ENCODE assay signal across 31 mouse cellular contexts in genomic region chr14:20743614-20744013, GRCm38 (mm10). TPM values are rescaled to one million over a fixed set of nuclear protein-coding genes. Genes with fewer than 3 reads are reported as not detected.
DNase-seq lines count a peak whose midpoint lies in the region; ATAC-seq and TF ChIP-seq lines count a peak whose summit lies in the region.
"Had no signal": no experiment of that assay in that cellular context is flagged by ENCODE, and none has a peak within 500 bp of the region (broad histone marks: within the 10 kb centered on the region; RNA-seq: fewer than 3 reads in every experiment).

No protein-coding gene starts in this region.

- H3K4me3 ChIP-seq in intestine, postnatal 0 days (ENCODE audit: low read depth, low read length): no peak overlapping the region
- H3K4me3 ChIP-seq in intestine, embryonic 16.5 days (ENCODE audit: low read length): no peak overlapping the region
- H3K4me3 ChIP-seq in lung, adult 2 months (replicated peaks; ENCODE audit: extremely low read depth, low read depth, low read length): no peak overlapping the region
- H3K4me3 ChIP-seq: embryonic facial prominence, embryonic 10.5 days; embryonic facial prominence, embryonic 15.5 days; forebrain, embryonic 12.5 days; heart, embryonic 13.5 days; hindbrain, embryonic 13.5 days; limb, embryonic 10.5 days; limb, embryonic 15.5 days; megakaryocyte, embryonic 14.5 days; midbrain, embryonic 12.5 days; myocyte; neural tube, embryonic 12.5 days had no signal

- ATAC-seq in intestine, postnatal 0 days: no peak
- ATAC-seq in intestine, embryonic 16.5 days: no peak
- ATAC-seq: forebrain, postnatal 0 days; Patski had no signal

- peaks cover 65% of the 10 kb centered on the region for H3K36me3 ChIP-seq in intestine, postnatal 0 days (ENCODE audit: control insufficient read depth, insufficient read depth)
- peaks cover 7% of the 10 kb centered on the region; the same call in 1 of the 2 replicates for H3K36me3 ChIP-seq in intestine, embryonic 16.5 days (ENCODE audit: control insufficient read depth, insufficient read depth, low read length)

- peak; percentile 36 for TF ChIP-seq CTCF in intestine, postnatal 0 days (IDR thresholded peaks at IDR 0.05; ENCODE audit: low read depth)
- no peak; the same call in 1 of the 2 replicates for TF ChIP-seq CTCF in lung, adult 2 months (IDR thresholded peaks at IDR 0.05; ENCODE audit: insufficient read depth, low read length)

- 65% methylated on average over 3 of the region's 3 CpGs for WGBS in intestine, postnatal 0 days
- 69% methylated on average over 3 of the region's 3 CpGs for WGBS in intestine, embryonic 16.5 days
- 41% methylated on average over 3 of the region's 3 CpGs for WGBS in lung, adult 2 months

- no peak for TF ChIP-seq POLR2A in lung, adult 2 months (IDR thresholded peaks at IDR 0.05; ENCODE audit: borderline replicate concordance, extremely low read depth, low read depth, low read length)

- H3K9me3 ChIP-seq in intestine, postnatal 0 days (ENCODE audit: control insufficient read depth): no peaks in the 10 kb centered on the region
- no peaks in the 10 kb centered on the region for H3K9me3 ChIP-seq in intestine, embryonic 16.5 days (ENCODE audit: control insufficient read depth, low read length)
- H3K9me3 ChIP-seq: embryonic facial prominence, embryonic 10.5 days; embryonic facial prominence, embryonic 15.5 days; forebrain, embryonic 12.5 days; heart, embryonic 13.5 days; hindbrain, embryonic 13.5 days; limb, embryonic 10.5 days; limb, embryonic 15.5 days; megakaryocyte, embryonic 14.5 days; midbrain, embryonic 12.5 days; neural tube, embryonic 12.5 days had no signal

- no peak overlapping the region for H3K27ac ChIP-seq in intestine, postnatal 0 days (ENCODE audit: low read depth, low read length)
- no peak overlapping the region for H3K27ac ChIP-seq in intestine, embryonic 16.5 days (ENCODE audit: low read length)
- H3K27ac ChIP-seq: embryonic facial prominence, embryonic 10.5 days; embryonic facial prominence, embryonic 15.5 days; forebrain, embryonic 12.5 days; heart, embryonic 13.5 days; hindbrain, embryonic 13.5 days; limb, embryonic 10.5 days; limb, embryonic 15.5 days; midbrain, embryonic 12.5 days; neural tube, embryonic 12.5 days had no signal

- intact Hi-C loops in gastrocnemius, postnatal 36 days (cut with DNase I): no loop called here

- no peak overlapping the region for H3K4me2 ChIP-seq in intestine, postnatal 0 days (replicated peaks; ENCODE audit: low read depth)
- H3K4me2 ChIP-seq in intestine, embryonic 16.5 days (ENCODE audit: low read depth, low read length): no peak overlapping the region
- H3K4me2 ChIP-seq: embryonic facial prominence, embryonic 15.5 days; forebrain, embryonic 12.5 days; heart, embryonic 13.5 days; hindbrain, embryonic 13.5 days; limb, embryonic 15.5 days; midbrain, embryonic 12.5 days; neural tube, embryonic 12.5 days had no signal

- peak; percentile 54 for DNase-seq in gastrocnemius, postnatal 10 days
- no peak for DNase-seq in gastrocnemius, postnatal 36 days
- DNase-seq in kidney, postnatal 36 days: peak; percentile 42 to 73
- no peak for DNase-seq in kidney, adult 11 months
- peak; percentile 37 for DNase-seq in lung, postnatal 36 days
- no peak for DNase-seq in lung, adult 2 months
- DNase-seq: adrenal gland, postnatal 10 days; cerebellum, adult 8-10 months; forebrain, postnatal 0 days; heart, postnatal 4 days; kidney, adult 8-10 months; layer of hippocampus, adult 9-11 months; lung, postnatal 10 days; right cerebral cortex, adult 18-20 months; spleen, adult 18-20 months; thymus, adult 2 months; thymus, postnatal 4 days had no signal

- no peaks in the 10 kb centered on the region for H3K27me3 ChIP-seq in intestine, postnatal 0 days (replicated peaks; ENCODE audit: control insufficient read depth, insufficient read depth, low read length)
- no peaks in the 10 kb centered on the region for H3K27me3 ChIP-seq in intestine, embryonic 16.5 days (replicated peaks; ENCODE audit: control insufficient read depth, insufficient read depth, low read length)
- H3K27me3 ChIP-seq: embryonic facial prominence, embryonic 15.5 days; forebrain, embryonic 12.5 days; heart, embryonic 13.5 days; hindbrain, embryonic 13.5 days; limb, embryonic 15.5 days; megakaryocyte, embryonic 14.5 days; midbrain, embryonic 12.5 days; neural tube, embryonic 12.5 days; Patski had no signal

- H3K4me1 ChIP-seq in intestine, postnatal 0 days (replicated peaks; ENCODE audit: control insufficient read depth, insufficient read depth, low read length): no peaks in the 10 kb centered on the region
- H3K4me1 ChIP-seq in intestine, embryonic 16.5 days (ENCODE audit: control insufficient read depth, insufficient read depth, low read length): no peaks in the 10 kb centered on the region
- no peaks in the 10 kb centered on the region for H3K4me1 ChIP-seq in lung, adult 2 months (ENCODE audit: control insufficient read depth, insufficient read depth, low read length)
- H3K4me1 ChIP-seq: forebrain, embryonic 12.5 days; limb, embryonic 10.5 days; midbrain, embryonic 12.5 days; neural tube, embryonic 12.5 days had no signal

- no peak overlapping the region for H3K9ac ChIP-seq in intestine, postnatal 0 days (ENCODE audit: low read depth, low read length)
- no peak overlapping the region for H3K9ac ChIP-seq in intestine, embryonic 16.5 days (ENCODE audit: low read depth, low read length)
- H3K9ac ChIP-seq: embryonic facial prominence, embryonic 15.5 days; forebrain, embryonic 12.5 days; forebrain, postnatal 0 days; heart, embryonic 13.5 days; hindbrain, embryonic 13.5 days; limb, embryonic 15.5 days; midbrain, embryonic 12.5 days; neural tube, embryonic 12.5 days had no signal

RNA-seq across cellular contexts. Expression of gene Ndst2, which starts 9.3 kb away (rescaled TPM):
- 10 to 100 TPM; 13.1 to 15.3 TPM for total RNA-seq in gastrocnemius, postnatal 10 days (2021)
- 1 to 10 TPM; 4.9 to 7.3 TPM for total RNA-seq in gastrocnemius, postnatal 36 days (2021)
- 9.8 and 12.4 TPM in 2 replicates for polyA plus RNA-seq in intestine, postnatal 0 days (2015; fragmentation: Nextera tagmentation; extraction: Ambion mirVana)
- polyA plus RNA-seq in intestine, embryonic 16.5 days (2015; fragmentation: Nextera tagmentation; extraction: Ambion mirVana): 18.3 and 21.2 TPM in 2 replicates
- 36.9 and 44.0 TPM in 2 replicates for polyA plus RNA-seq in lung, adult 2 months (2012; rRNA removed)

RNA-seq across cellular contexts. Expression of gene Zswim8, which starts 36.3 kb away (rescaled TPM):
- total RNA-seq in gastrocnemius, postnatal 10 days (2021): 10 to 100 TPM; 46.8 to 62.9 TPM
- total RNA-seq in gastrocnemius, postnatal 36 days (2021): 10 to 100 TPM; 28.5 to 30.6 TPM
- polyA plus RNA-seq in intestine, postnatal 0 days (2015; fragmentation: Nextera tagmentation; extraction: Ambion mirVana): 15.0 and 19.0 TPM in 2 replicates
- polyA plus RNA-seq in intestine, embryonic 16.5 days (2015; fragmentation: Nextera tagmentation; extraction: Ambion mirVana): 21.8 and 23.3 TPM in 2 replicates
- polyA plus RNA-seq in lung, adult 2 months (2012; rRNA removed): 221 and 236 TPM in 2 replicates

RNA-seq across cellular contexts. Expression of gene Chchd1, which starts 40.8 kb away (rescaled TPM):
- total RNA-seq in gastrocnemius, postnatal 10 days (2021): 100 to 1,000 TPM; 100 to 112 TPM
- total RNA-seq in gastrocnemius, postnatal 36 days (2021): 100 to 1,000 TPM in 1 of 2 experiments, 10 to 100 TPM in 1; 99.9 to 110 TPM
- 143 and 150 TPM in 2 replicates for polyA plus RNA-seq in intestine, postnatal 0 days (2015; fragmentation: Nextera tagmentation; extraction: Ambion mirVana)
- polyA plus RNA-seq in intestine, embryonic 16.5 days (2015; fragmentation: Nextera tagmentation; extraction: Ambion mirVana): 171 and 190 TPM in 2 replicates
- polyA plus RNA-seq in lung, adult 2 months (2012; rRNA removed): 19.7 and 23.2 TPM in 2 replicates

RNA-seq across cellular contexts. Expression of gene Fut11, which starts 48.8 kb away (rescaled TPM):
- 10 to 100 TPM in 1 of 2 experiments, 1 to 10 TPM in 1; 9.5 to 11.5 TPM for total RNA-seq in gastrocnemius, postnatal 10 days (2021)
- total RNA-seq in gastrocnemius, postnatal 36 days (2021): 1 to 10 TPM; 2.5 to 2.7 TPM
- 7.4 and 8.4 TPM in 2 replicates for polyA plus RNA-seq in intestine, postnatal 0 days (2015; fragmentation: Nextera tagmentation; extraction: Ambion mirVana)
- 15.0 and 16.0 TPM in 2 replicates for polyA plus RNA-seq in intestine, embryonic 16.5 days (2015; fragmentation: Nextera tagmentation; extraction: Ambion mirVana)
- 24.8 and 34.9 TPM in 2 replicates for polyA plus RNA-seq in lung, adult 2 months (2012; rRNA removed)

RNA-seq across cellular contexts. Expression of gene Camk2g, which starts 50.3 kb away (rescaled TPM):
- 100 to 1,000 TPM; 120 to 134 TPM for total RNA-seq in gastrocnemius, postnatal 10 days (2021)
- total RNA-seq in gastrocnemius, postnatal 36 days (2021): 100 to 1,000 TPM; 170 to 172 TPM
- polyA plus RNA-seq in intestine, postnatal 0 days (2015; fragmentation: Nextera tagmentation; extraction: Ambion mirVana): 27.6 and 37.7 TPM in 2 replicates
- polyA plus RNA-seq in intestine, embryonic 16.5 days (2015; fragmentation: Nextera tagmentation; extraction: Ambion mirVana): 33.6 and 35.8 TPM in 2 replicates
- polyA plus RNA-seq in lung, adult 2 months (2012; rRNA removed): 30.1 and 30.9 TPM in 2 replicates

Comparison
In these comparisons a context has a peak if more than half of its experiments do, and no peak if none do; other contexts are left out.
1. DNase-seq: peak in gastrocnemius, postnatal 10 days (single experiment), kidney, postnatal 36 days (2 of 2) and lung, postnatal 36 days (single experiment); none in gastrocnemius, postnatal 36 days (0 of 2), kidney, adult 11 months (single experiment) and lung, adult 2 months (single experiment).